Mouse (Mus musculus): ENCODE data around the gene Olfr524. TPM values are rescaled to one million over a fixed set of nuclear protein-coding genes. Genes with fewer than 3 reads are reported as not detected.

Gene Olfr524
- not detected in 2 replicates for polyA plus RNA-seq (2015; fragmentation: Nextera tagmentation; extraction: Ambion mirVana)

GRCm38 (mm10) chr7:140205864-140206263, at the start of gene Olfr524:
TSS of gene Olfr524 (minus strand) at chr7:140205964.
- Histone ChIP-seq H3K9me3 (ENCODE audit: control insufficient read depth, low read length) (no peaks in the 10 kb centered on the region), H3K4me1 (replicated peaks; ENCODE audit: control insufficient read depth, insufficient read depth) (no peaks in the 10 kb centered on the region), H3K27me3 (ENCODE audit: control insufficient read depth, insufficient read depth, low read length) (no peaks in the 10 kb centered on the region), H3K4me2 (replicated peaks; ENCODE audit: low read depth) (no peak within 1 kb of the TSS), H3K36me3 (ENCODE audit: control insufficient read depth, insufficient read depth, low read length) (no peaks in the 10 kb centered on the region), H3K4me3 (ENCODE audit: low read depth, low read length) (no peak within 1 kb of the TSS), H3K9ac (ENCODE audit: low read length) (no peak within 1 kb of the TSS), H3K27ac (replicated peaks) (no peak within 1 kb of the TSS)
- DNase-seq (ENCODE audit: low spot score) (no peak), ATAC-seq (ENCODE audit: low FRiP score, low TSS enrichment) (no peak)
- TF ChIP-seq EP300 (optimal IDR thresholded peaks at IDR 0.05) (no peak), CTCF (IDR thresholded peaks at IDR 0.05; ENCODE audit: low read depth) (no peak)

DNA sequence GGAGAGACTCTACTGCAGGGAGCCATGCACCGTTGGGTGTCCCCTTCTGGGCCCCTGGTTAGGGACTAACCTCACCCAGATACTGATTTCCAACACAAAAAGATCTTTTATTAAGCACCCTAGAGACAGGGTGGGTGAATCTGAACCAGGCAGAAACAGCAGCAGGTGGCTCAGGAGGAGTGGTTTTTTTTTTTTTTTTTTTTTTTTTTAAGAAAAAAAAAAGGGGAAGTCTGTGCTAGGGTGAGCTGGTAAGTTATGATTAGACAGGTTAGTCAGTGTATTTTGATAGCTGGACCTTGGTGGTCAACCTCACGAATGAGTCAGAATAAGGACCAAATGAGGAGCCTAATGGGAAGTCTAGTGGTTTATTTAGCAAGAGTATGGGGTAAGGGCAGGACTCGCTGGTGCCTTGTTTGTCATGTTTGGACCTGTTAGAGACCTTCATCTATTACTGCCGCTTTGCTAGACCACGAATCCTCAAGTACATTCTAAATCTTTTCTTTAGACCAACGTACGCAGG, 48.1 kb upstream of the Olfr524 start:
- no peaks in the 10 kb centered on the region for H3K9me3 ChIP-seq (ENCODE audit: control insufficient read depth, low read length)
- TF ChIP-seq CTCF (IDR thresholded peaks at IDR 0.05; ENCODE audit: low read depth) (no peak), EP300 (optimal IDR thresholded peaks at IDR 0.05) (no peak)
- H3K36me3 ChIP-seq (ENCODE audit: control insufficient read depth, insufficient read depth, low read length) = no peaks in the 10 kb centered on the region
- H3K27ac ChIP-seq (replicated peaks) = no peak overlapping the region
- DNase-seq (ENCODE audit: low spot score) (no peak), ATAC-seq (ENCODE audit: low FRiP score, low TSS enrichment) (no peak)
- H3K4me1 ChIP-seq (replicated peaks; ENCODE audit: control insufficient read depth, insufficient read depth) = no peaks in the 10 kb centered on the region
- no peak overlapping the region for H3K4me2 ChIP-seq (replicated peaks; ENCODE audit: low read depth)
- WGBS = 72% methylated on average over 7 of the region's 7 CpGs
- H3K9ac ChIP-seq (ENCODE audit: low read length) = no peak overlapping the region
- H3K27me3 ChIP-seq (ENCODE audit: control insufficient read depth, insufficient read depth, low read length) = no peaks in the 10 kb centered on the region
- H3K4me3 ChIP-seq (ENCODE audit: low read depth, low read length) = no peak overlapping the region

DNA sequence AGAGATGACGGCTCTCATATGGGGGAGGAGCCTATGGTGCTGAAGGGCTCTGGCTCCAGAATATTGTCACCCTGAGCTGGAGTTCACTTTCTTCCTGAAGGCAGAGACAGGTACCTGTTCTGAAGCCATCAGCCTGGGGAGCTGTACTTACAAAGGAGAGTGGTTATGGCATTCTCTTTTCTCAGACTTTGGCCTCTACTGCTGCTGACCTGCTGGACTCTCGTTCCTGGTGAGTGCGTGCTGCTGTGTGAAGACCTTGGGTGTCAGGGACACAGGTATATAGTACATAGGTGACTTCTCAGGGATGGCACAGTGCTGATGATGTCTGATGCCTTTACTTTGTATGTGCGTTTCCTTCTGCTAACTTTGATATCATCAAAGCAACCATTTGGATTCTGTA, 41.5 kb upstream of the Olfr524 start, which contains the start of gene 5830411N06Rik:
5830411N06Rik (plus strand) TSS at position 69 of the 400 bp plus-strand sequence.
- ATAC-seq (ENCODE audit: low FRiP score, low TSS enrichment) (no peak), DNase-seq (ENCODE audit: low spot score) (no peak)
- Histone ChIP-seq H3K4me3 (ENCODE audit: low read depth, low read length) (no peak within 1 kb of the TSS), H3K4me2 (replicated peaks; ENCODE audit: low read depth) (no peak within 1 kb of the TSS), H3K9ac (ENCODE audit: low read length) (no peak within 1 kb of the TSS), H3K36me3 (ENCODE audit: control insufficient read depth, insufficient read depth, low read length) (no peaks in the 10 kb centered on the region), H3K27ac (replicated peaks) (no peak within 1 kb of the TSS), H3K4me1 (replicated peaks; ENCODE audit: control insufficient read depth, insufficient read depth) (no peaks in the 10 kb centered on the region), H3K9me3 (ENCODE audit: control insufficient read depth, low read length) (no peaks in the 10 kb centered on the region), H3K27me3 (ENCODE audit: control insufficient read depth, insufficient read depth, low read length) (no peaks in the 10 kb centered on the region)
- TF ChIP-seq CTCF (IDR thresholded peaks at IDR 0.05; ENCODE audit: low read depth) = no peak
- TF ChIP-seq EP300 (optimal IDR thresholded peaks at IDR 0.05) = no peak
- WGBS = 71% methylated on average over 4 of the region's 4 CpGs

- ATAC-seq (ENCODE audit: low FRiP score, low TSS enrichment) (no peak), DNase-seq (ENCODE audit: low spot score) (no peak)
- Histone ChIP-seq H3K27me3 (ENCODE audit: control insufficient read depth, insufficient read depth, low read length) (no peaks in the 10 kb centered on the region), H3K4me1 (replicated peaks; ENCODE audit: control insufficient read depth, insufficient read depth) (no peaks in the 10 kb centered on the region), H3K9ac (ENCODE audit: low read length) (no peak overlapping the region), H3K9me3 (ENCODE audit: control insufficient read depth, low read length) (no peaks in the 10 kb centered on the region), H3K4me2 (replicated peaks; ENCODE audit: low read depth) (no peak overlapping the region), H3K4me3 (ENCODE audit: low read depth, low read length) (no peak overlapping the region), H3K27ac (replicated peaks) (no peak overlapping the region), H3K36me3 (ENCODE audit: control insufficient read depth, insufficient read depth, low read length) (no peaks in the 10 kb centered on the region)
- WGBS = 93% methylated on average over 3 of the region's 3 CpGs
- TF ChIP-seq CTCF (IDR thresholded peaks at IDR 0.05; ENCODE audit: low read depth) = no peak
- TF ChIP-seq EP300 (optimal IDR thresholded peaks at IDR 0.05) = no peak
Measured at GRCm38 (mm10) chr7:140233696-140234095, 27.9 kb upstream of the Olfr524 start.

DNA sequence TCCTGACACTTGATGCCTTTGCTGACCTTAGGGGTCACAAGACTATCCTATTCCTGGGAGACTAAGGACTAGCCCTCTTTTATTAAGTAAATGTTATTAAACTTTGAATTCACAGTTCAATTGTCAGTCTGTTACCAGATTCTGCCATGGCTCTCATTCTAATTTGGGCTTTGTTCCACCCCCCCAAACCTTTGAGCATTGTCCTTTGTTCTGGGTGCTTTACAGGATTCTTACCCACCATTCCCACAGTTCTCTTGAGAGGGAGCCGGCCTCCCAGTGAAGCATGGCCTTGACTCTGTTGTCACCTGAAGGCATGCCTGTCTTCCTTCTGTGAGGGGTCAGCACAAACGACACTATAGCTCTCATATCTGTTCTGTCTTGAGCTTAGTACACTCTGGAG, 25.3 kb upstream of the Olfr524 start:
- Histone ChIP-seq H3K4me1 (replicated peaks; ENCODE audit: control insufficient read depth, insufficient read depth) (no peaks in the 10 kb centered on the region), H3K36me3 (ENCODE audit: control insufficient read depth, insufficient read depth, low read length) (no peaks in the 10 kb centered on the region), H3K4me2 (replicated peaks; ENCODE audit: low read depth) (no peak overlapping the region), H3K9ac (ENCODE audit: low read length) (no peak overlapping the region), H3K4me3 (ENCODE audit: low read depth, low read length) (no peak overlapping the region), H3K9me3 (ENCODE audit: control insufficient read depth, low read length) (no peaks in the 10 kb centered on the region), H3K27me3 (ENCODE audit: control insufficient read depth, insufficient read depth, low read length) (no peaks in the 10 kb centered on the region), H3K27ac (replicated peaks) (no peak overlapping the region)
- DNase-seq (ENCODE audit: low spot score) = no peak
- 79% methylated on average over 2 of the region's 2 CpGs for WGBS
- no peak for ATAC-seq (ENCODE audit: low FRiP score, low TSS enrichment)
- TF ChIP-seq EP300 (optimal IDR thresholded peaks at IDR 0.05) = no peak
- TF ChIP-seq CTCF (IDR thresholded peaks at IDR 0.05; ENCODE audit: low read depth) = no peak

DNA sequence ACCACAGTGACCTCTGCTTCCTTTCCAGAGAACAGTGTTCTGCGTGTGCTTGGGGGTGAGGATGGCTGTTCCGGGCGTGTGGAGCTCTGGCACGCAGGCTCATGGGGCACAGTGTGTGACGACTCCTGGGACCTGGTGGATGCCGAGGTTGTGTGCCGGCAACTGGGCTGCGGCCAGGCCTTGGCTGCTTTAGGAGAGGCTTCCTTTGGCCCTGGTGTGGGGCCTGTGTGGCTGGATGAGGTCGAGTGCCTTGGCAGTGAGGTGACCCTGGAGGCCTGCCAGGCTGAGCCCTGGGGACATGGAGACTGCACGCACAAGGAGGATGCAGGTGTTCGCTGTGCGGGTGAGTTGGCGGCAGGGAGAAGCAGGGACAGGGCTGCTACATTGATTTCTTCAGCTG, 22.7 kb upstream of the Olfr524 start:
- Histone ChIP-seq H3K36me3 (ENCODE audit: control insufficient read depth, insufficient read depth, low read length) (no peaks in the 10 kb centered on the region), H3K4me3 (ENCODE audit: low read depth, low read length) (no peak overlapping the region), H3K4me2 (replicated peaks; ENCODE audit: low read depth) (no peak overlapping the region), H3K27ac (replicated peaks) (no peak overlapping the region), H3K27me3 (ENCODE audit: control insufficient read depth, insufficient read depth, low read length) (no peaks in the 10 kb centered on the region), H3K4me1 (replicated peaks; ENCODE audit: control insufficient read depth, insufficient read depth) (no peaks in the 10 kb centered on the region), H3K9ac (ENCODE audit: low read length) (no peak overlapping the region), H3K9me3 (ENCODE audit: control insufficient read depth, low read length) (no peaks in the 10 kb centered on the region)
- TF ChIP-seq EP300 (optimal IDR thresholded peaks at IDR 0.05) (no peak), CTCF (IDR thresholded peaks at IDR 0.05; ENCODE audit: low read depth) (no peak)
- 84% methylated on average over 13 of the region's 13 CpGs for WGBS
- no peak for DNase-seq (ENCODE audit: low spot score)
- ATAC-seq (ENCODE audit: low FRiP score, low TSS enrichment) = no peak
